Mouse (Mus musculus) C2C12 (cell line): ENCODE results near the gene Fam207a. TPM values are rescaled to one million over a fixed set of nuclear protein-coding genes. Genes with fewer than 3 reads are reported as not detected.

Source experiments
- H3K27me3 ChIP-seq: one replicate; pipeline ENCODE4 v1.6.1; 2011; ENCODE audit not compliant: control insufficient read depth, insufficient read depth, insufficient read length
- H3K36me3 ChIP-seq: one replicate; pipeline ENCODE4 v1.6.1; 2011; ENCODE audit not compliant: control insufficient read depth, insufficient read depth
- H3K4me3 ChIP-seq: one replicate; pipeline ENCODE4 v1.5.1; 2011; ENCODE audit warnings: mild to moderate bottlenecking, control low read depth; ENCODE audit not compliant: poor library complexity, insufficient read depth, severe bottlenecking
- H3K79me2 ChIP-seq: one replicate; pipeline ENCODE4 v1.6.1; 2011; ENCODE audit not compliant: control insufficient read depth, insufficient read depth
- H3K79me3 ChIP-seq: one replicate; pipeline ENCODE4 v1.6.1; 2011; ENCODE audit warnings: low read depth, control low read depth
- H3ac ChIP-seq: one replicate; pipeline ENCODE3; 2011; ENCODE audit warnings: low read depth; ENCODE audit not compliant: control insufficient read depth, insufficient read length
- CEBPB ChIP-seq: IDR thresholded peaks from one replicate; pipeline ENCODE4 v1.6.1; 2011; ENCODE audit warnings: low read depth, mild to moderate bottlenecking, control low read depth, moderate library complexity
- CTCF ChIP-seq: IDR thresholded peaks from one replicate; pipeline ENCODE4 v1.5.1; 2011; ENCODE audit not compliant: control insufficient read depth, insufficient read depth, insufficient read length
- FOSL1 ChIP-seq: IDR thresholded peaks from one replicate; pipeline ENCODE4 v1.8.0; 2011; ENCODE audit warnings: mild to moderate bottlenecking, low read length; ENCODE audit not compliant: poor library complexity, insufficient read depth, severe bottlenecking
- MAX ChIP-seq: IDR thresholded peaks from one replicate; pipeline ENCODE4 v1.6.1; 2011; ENCODE audit warnings: mild to moderate bottlenecking, control low read depth
- MYOD1 ChIP-seq: IDR thresholded peaks from one replicate; pipeline ENCODE4 v1.6.1; 2011; ENCODE audit warnings: low read depth; ENCODE audit not compliant: control insufficient read depth, insufficient read length
- MYOG ChIP-seq: IDR thresholded peaks from one replicate; pipeline ENCODE4 v1.6.1; 2011; ENCODE audit not compliant: control insufficient read depth, insufficient read length; ENCODE audit errors: extremely low read depth
- USF1 ChIP-seq: IDR thresholded peaks from one replicate; pipeline ENCODE4 v1.6.1; 2011; ENCODE audit warnings: low read depth, mild to moderate bottlenecking, control low read depth, moderate library complexity
- polyA plus RNA-seq: library from polyadenylated mRNA; unstranded; fragments of >200 nt; fragmentation: generic; extraction: Trizol; gene quantifications from one replicate; pipeline ENCODE4 v1.2.1, GENCODE M21; 2012; ENCODE audit warnings: missing spikeins

The Fam207a gene
- polyA plus RNA-seq, 1 experiment, result 45.2 TPM

- TF ChIP-seq MYOD1, result no peak
- TF ChIP-seq MYOG, result no peak
- no peak for TF ChIP-seq CEBPB
- no peak for TF ChIP-seq MAX
- no peak for TF ChIP-seq CTCF
- no peak for TF ChIP-seq FOSL1
- no peak for TF ChIP-seq USF1
- Histone ChIP-seq H3K4me3 (no peak overlapping the region), H3K79me2 (no peaks in the 10 kb centered on the region)
Measured at GRCm38 (mm10) chr10:77449315-77450158, 66.0 kb downstream of the Fam207a start.

GRCm38 (mm10) chr10:77448698-77449247 is 66.8 kb downstream of the Fam207a start:
- Histone ChIP-seq H3K4me3 (no peak overlapping the region), H3K79me2 (no peaks in the 10 kb centered on the region), H3K27me3 (no peaks in the 10 kb centered on the region), H3K36me3 (no peaks in the 10 kb centered on the region), H3ac (no peak overlapping the region), H3K79me3 (no peaks in the 10 kb centered on the region)
- peak; percentile 59 for TF ChIP-seq USF1
- no peak for TF ChIP-seq MYOD1
- TF ChIP-seq CEBPB, result no peak
- TF ChIP-seq MYOG, result no peak

More at GRCm38 (mm10) chr10:77449315-77450158, 66.0 kb downstream of the Fam207a start:
- Histone ChIP-seq H3K27me3 (no peaks in the 10 kb centered on the region), H3K36me3 (no peaks in the 10 kb centered on the region), H3K79me3 (no peaks in the 10 kb centered on the region), H3ac (peak overlapping the region; percentile 46)

- no peaks in the 10 kb centered on the region for H3K27me3 ChIP-seq
- H3ac ChIP-seq, result no peak overlapping the region
- H3K79me2 ChIP-seq, result no peaks in the 10 kb centered on the region
- H3K79me3 ChIP-seq, result no peaks in the 10 kb centered on the region
- TF ChIP-seq MYOG, result no peak
- no peak for TF ChIP-seq CTCF
- TF ChIP-seq FOSL1, result no peak
- no peak for TF ChIP-seq USF1
- TF ChIP-seq MYOD1, result no peak
- no peak for TF ChIP-seq CEBPB
- no peak for TF ChIP-seq MAX
- H3K36me3 ChIP-seq, result no peaks in the 10 kb centered on the region
- no peak overlapping the region for H3K4me3 ChIP-seq
Measured at GRCm38 (mm10) chr10:77448209-77448608, 67.4 kb downstream of the Fam207a start.

- no peak overlapping the region for H3ac ChIP-seq
- no peaks in the 10 kb centered on the region for H3K79me3 ChIP-seq
- no peaks in the 10 kb centered on the region for H3K27me3 ChIP-seq
- no peak for TF ChIP-seq CTCF
- TF ChIP-seq MYOG, result no peak
- no peak for TF ChIP-seq MYOD1
- no peaks in the 10 kb centered on the region for H3K36me3 ChIP-seq
- no peak overlapping the region for H3K4me3 ChIP-seq
- H3K79me2 ChIP-seq, result no peaks in the 10 kb centered on the region
Measured at GRCm38 (mm10) chr10:77447755-77448154, 67.8 kb downstream of the Fam207a start.

- no peak for TF ChIP-seq CTCF
- TF ChIP-seq MYOG, result no peak
- TF ChIP-seq CEBPB, result no peak
- TF ChIP-seq FOSL1, result no peak
- no peak for TF ChIP-seq USF1
- no peak for TF ChIP-seq MAX
- no peak for TF ChIP-seq MYOD1
- no peaks in the 10 kb centered on the region for H3K79me3 ChIP-seq
- H3K27me3 ChIP-seq, result no peaks in the 10 kb centered on the region
- H3K4me3 ChIP-seq, result no peak overlapping the region
- no peak overlapping the region for H3ac ChIP-seq
- no peaks in the 10 kb centered on the region for H3K79me2 ChIP-seq
- H3K36me3 ChIP-seq, result no peaks in the 10 kb centered on the region
Measured at GRCm38 (mm10) chr10:77442250-77442649, 73.3 kb downstream of the Fam207a start.

- Histone ChIP-seq H3ac (no peak overlapping the region), H3K79me2 (no peaks in the 10 kb centered on the region), H3K36me3 (no peaks in the 10 kb centered on the region), H3K27me3 (no peaks in the 10 kb centered on the region), H3K79me3 (no peaks in the 10 kb centered on the region), H3K4me3 (no peak overlapping the region)
- TF ChIP-seq MYOD1 (no peak), FOSL1 (no peak), MAX (no peak), CTCF (no peak), MYOG (no peak), CEBPB (no peak), USF1 (no peak)
Measured at GRCm38 (mm10) chr10:77441812-77442211, 73.8 kb downstream of the Fam207a start.
